Mouse (Mus musculus) cortical plate, adult 2 months (tissue): ENCODE measurements around the gene Ltb4r2. TPM values are rescaled to one million over a fixed set of nuclear protein-coding genes. Genes with fewer than 3 reads are reported as not detected.
A peak's percentile ranks its signal among the peaks of the same experiment; 100 is the strongest.

Experiments used
- H3K27ac ChIP-seq: fragments of 200-500 bp; 2 replicates; pipeline ENCODE4 v1.5.1; 2012; ENCODE audit warnings: low read length, control low read depth, inconsistent platforms; ENCODE audit not compliant: insufficient read depth
- H3K4me1 ChIP-seq: fragments of 200-500 bp; 2 replicates; pipeline ENCODE4 v1.6.1; 2011; ENCODE audit warnings: low read length; ENCODE audit not compliant: control insufficient read depth, insufficient read depth
- H3K4me3 ChIP-seq: fragments of 200-500 bp; 2 replicates; pipeline ENCODE4 v1.5.1; 2011; ENCODE audit warnings: mild to moderate bottlenecking, low read length, control low read depth; ENCODE audit not compliant: insufficient read depth
- CTCF ChIP-seq: fragments of 200-500 bp; IDR thresholded peaks from 2 replicates; pipeline ENCODE4 v1.5.1; 2011; ENCODE audit warnings: mild to moderate bottlenecking, control low read depth, low read length; ENCODE audit not compliant: insufficient read depth; ENCODE audit errors: extremely low read depth
- POLR2A ChIP-seq: fragments of 200-500 bp; IDR thresholded peaks from 2 replicates; pipeline ENCODE4 v1.6.1; 2011; ENCODE audit warnings: mild to moderate bottlenecking, low read length, control low read depth; ENCODE audit not compliant: insufficient read depth; ENCODE audit errors: extremely low read depth
- polyA plus RNA-seq: library from polyadenylated mRNA; depleted of rRNA; stranded (reverse); fragments of >200 nt; gene quantifications from 2 replicates; pipeline ENCODE4 v1.2.3, GENCODE M21; 2012

The Ltb4r2 gene
- polyA plus RNA-seq, 1 experiment, result 0.17 TPM

GRCm38 (mm10) chr14:55777806-55778205 is 16.6 kb downstream of the Ltb4r2 start:
- Histone ChIP-seq H3K4me1 (no peaks in the 10 kb centered on the region), H3K4me3 (no peak overlapping the region), H3K27ac (no peak overlapping the region; the same call in 1 of the 2 replicates)
- TF ChIP-seq POLR2A (no peak), CTCF (no peak)

- no peak overlapping the region for H3K4me3 ChIP-seq
- no peak overlapping the region for H3K27ac ChIP-seq
- H3K4me1 ChIP-seq, result no peaks in the 10 kb centered on the region
- no peak for TF ChIP-seq CTCF
- TF ChIP-seq POLR2A, result no peak
These were observed 17.5 kb downstream of the Ltb4r2 start for GRCm38 (mm10) chr14:55778686-55779085.

GRCm38 (mm10) chr14:55779656-55780055 is 18.4 kb downstream of the Ltb4r2 start:
- Histone ChIP-seq H3K4me1 (no peaks in the 10 kb centered on the region), H3K27ac (no peak overlapping the region), H3K4me3 (no peak overlapping the region)
- TF ChIP-seq POLR2A, result no peak
- no peak for TF ChIP-seq CTCF

- TF ChIP-seq POLR2A, result no peak
- TF ChIP-seq CTCF, result no peak
- no peak overlapping the region for H3K4me3 ChIP-seq
- no peak overlapping the region for H3K27ac ChIP-seq
- H3K4me1 ChIP-seq, result no peaks in the 10 kb centered on the region
These were observed 19.5 kb downstream of the Ltb4r2 start for GRCm38 (mm10) chr14:55780736-55781135.

- peak; percentile 99 for TF ChIP-seq CTCF
- TF ChIP-seq POLR2A, result no peak
- H3K27ac ChIP-seq, result no peak overlapping the region
- no peak overlapping the region for H3K4me3 ChIP-seq
- no peaks in the 10 kb centered on the region for H3K4me1 ChIP-seq
These were observed 20.1 kb downstream of the Ltb4r2 start for GRCm38 (mm10) chr14:55781310-55781709.

GRCm38 (mm10) chr14:55782361-55782960 is 21.2 kb downstream of the Ltb4r2 start:
- Histone ChIP-seq H3K4me3 (no peak overlapping the region), H3K4me1 (no peaks in the 10 kb centered on the region), H3K27ac (no peak overlapping the region; the same call in 1 of the 2 replicates)
- no peak for TF ChIP-seq CTCF
- no peak for TF ChIP-seq POLR2A

GRCm38 (mm10) chr14:55783171-55783957 is 22.1 kb downstream of the Ltb4r2 start:
- no peaks in the 10 kb centered on the region for H3K4me1 ChIP-seq
- TF ChIP-seq POLR2A (no peak), CTCF (no peak)
- H3K27ac ChIP-seq, result peak overlapping the region; percentile 44; the same call in 1 of the 2 replicates
- H3K4me3 ChIP-seq, result peak overlapping the region; percentile 9

GRCm38 (mm10) chr14:55783958-55784235 is 22.7 kb downstream of the Ltb4r2 start, which contains the start of gene Adcy4:
Gene Adcy4 (minus strand): TSS chr14:55784095.
- H3K27ac ChIP-seq, result peak within 1 kb of the TSS; percentile 44; the same call in 1 of the 2 replicates
- peak within 1 kb of the TSS; percentile 9 for H3K4me3 ChIP-seq
- TF ChIP-seq POLR2A, result no peak
- no peak for TF ChIP-seq CTCF
- H3K4me1 ChIP-seq, result no peaks in the 10 kb centered on the region

GRCm38 (mm10) chr14:55785195-55785594 is 24.0 kb downstream of the Ltb4r2 start:
- Histone ChIP-seq H3K4me1 (no peaks in the 10 kb centered on the region), H3K4me3 (no peak overlapping the region), H3K27ac (no peak overlapping the region)
- no peak for TF ChIP-seq POLR2A
- TF ChIP-seq CTCF, result no peak

- Histone ChIP-seq H3K27ac (no peak overlapping the region), H3K4me1 (no peaks in the 10 kb centered on the region), H3K4me3 (no peak overlapping the region)
- no peak for TF ChIP-seq CTCF
- TF ChIP-seq POLR2A, result no peak
These were observed 26.5 kb downstream of the Ltb4r2 start for GRCm38 (mm10) chr14:55787731-55788130.
